Mouse (Mus musculus): Measurements from ENCODE around the gene Strn. TPM values are rescaled to one million over a fixed set of nuclear protein-coding genes. Genes with fewer than 3 reads are reported as not detected.

The Strn gene
- polyA plus RNA-seq, 1 experiment = 4.0 TPM

DNA sequence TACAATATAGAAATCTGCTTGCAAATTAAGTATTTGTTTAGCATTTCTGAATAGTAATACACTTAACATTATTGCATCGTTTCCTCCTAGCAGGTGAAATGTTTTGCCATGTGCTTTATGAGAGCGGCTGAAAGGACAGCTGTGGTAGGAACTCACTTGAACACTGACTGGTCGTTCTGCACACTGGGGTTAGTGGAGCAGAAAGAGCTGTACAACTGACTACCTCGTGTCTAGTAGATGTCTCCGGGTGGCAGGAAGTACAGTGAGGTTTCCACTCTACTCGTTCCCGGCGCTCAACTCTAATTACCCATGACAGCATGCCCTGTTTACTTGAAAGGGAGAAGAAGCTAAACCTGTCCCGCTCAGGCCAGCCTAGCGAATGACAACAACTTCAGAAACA, 82.2 kb downstream of the Strn start:
- Histone ChIP-seq H3K27me3 (ENCODE audit: control insufficient read depth, insufficient read depth, insufficient read length) (no peaks in the 10 kb centered on the region), H3K4me2 (ENCODE audit: low read depth) (no peak overlapping the region), H3K4me3 (no peak overlapping the region), H3ac (ENCODE audit: control insufficient read depth, insufficient read length) (no peak overlapping the region), H3K79me2 (ENCODE audit: control insufficient read depth, insufficient read depth) (no peaks in the 10 kb centered on the region), H3K36me3 (ENCODE audit: control insufficient read depth, insufficient read depth) (peaks cover 19% of the 10 kb centered on the region)
- TF ChIP-seq MAX (IDR thresholded peaks at IDR 0.05; ENCODE audit: low read depth) (no peak), POLR2AphosphoS2 (IDR thresholded peaks at IDR 0.05; ENCODE audit: insufficient read length, low read depth) (no peak), E2F4 (IDR thresholded peaks at IDR 0.05; ENCODE audit: insufficient read depth) (no peak), USF1 (IDR thresholded peaks at IDR 0.05; ENCODE audit: low read depth) (no peak)

DNA sequence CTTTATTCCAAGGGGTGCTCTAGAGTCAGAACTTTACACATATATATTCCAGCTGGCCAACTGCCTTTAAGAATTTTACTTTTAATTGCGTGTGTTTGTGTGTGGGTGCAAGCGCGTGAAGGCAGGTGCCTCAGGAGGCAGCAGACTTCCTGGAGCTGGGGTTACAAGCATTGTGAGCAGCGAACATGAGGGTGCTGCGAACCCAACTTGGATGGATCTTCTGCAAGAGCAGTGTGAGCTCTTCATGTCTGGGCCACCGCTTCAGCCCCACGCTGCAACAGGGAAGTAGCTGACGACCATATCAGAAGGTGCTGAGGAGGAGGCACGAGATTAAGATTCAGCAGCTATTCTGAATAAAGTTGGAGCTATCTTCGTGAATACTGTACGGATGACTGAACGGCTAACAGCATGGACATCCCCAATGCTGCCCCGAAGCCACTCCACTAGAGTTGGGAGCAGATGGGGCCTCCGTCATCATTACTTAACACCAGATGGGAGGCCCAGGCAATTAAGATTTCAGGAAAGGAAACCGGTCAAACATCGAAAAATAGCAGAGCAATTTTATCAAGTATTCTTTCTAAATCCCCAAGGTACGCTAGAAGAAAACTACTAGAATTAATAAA, 93.0 kb downstream of the Strn start:
- no peaks in the 10 kb centered on the region for H3K79me2 ChIP-seq (ENCODE audit: control insufficient read depth, insufficient read depth)
- no peaks in the 10 kb centered on the region for H3K27me3 ChIP-seq (ENCODE audit: control insufficient read depth, insufficient read depth, insufficient read length)
- no peaks in the 10 kb centered on the region for H3K36me3 ChIP-seq (ENCODE audit: control insufficient read depth, insufficient read depth)
- TF ChIP-seq TCF3 (IDR thresholded peaks at IDR 0.05; ENCODE audit: insufficient read length, low read depth) = no peak
- no peak for TF ChIP-seq SRF (IDR thresholded peaks at IDR 0.05; ENCODE audit: control insufficient read depth, insufficient read length, low read depth)
- TF ChIP-seq MYOD1 (IDR thresholded peaks at IDR 0.05; ENCODE audit: control insufficient read depth in 1 of 3, insufficient read length in 2 of 3, low read depth in 2 of 3) = no peak
- no peak for TF ChIP-seq POLR2AphosphoS2 (IDR thresholded peaks at IDR 0.05; ENCODE audit: insufficient read length, low read depth)
- no peak for TF ChIP-seq MAX (IDR thresholded peaks at IDR 0.05; ENCODE audit: low read depth)
- TF ChIP-seq REST (IDR thresholded peaks at IDR 0.05; ENCODE audit: insufficient read depth, insufficient read length) = no peak
- no peak for TF ChIP-seq USF1 (IDR thresholded peaks at IDR 0.05; ENCODE audit: low read depth)
- no peak overlapping the region for H3K4me3 ChIP-seq
- no peak overlapping the region for H3K4me2 ChIP-seq (ENCODE audit: low read depth)
- H3ac ChIP-seq (ENCODE audit: control insufficient read depth, insufficient read length) = no peak overlapping the region

DNA sequence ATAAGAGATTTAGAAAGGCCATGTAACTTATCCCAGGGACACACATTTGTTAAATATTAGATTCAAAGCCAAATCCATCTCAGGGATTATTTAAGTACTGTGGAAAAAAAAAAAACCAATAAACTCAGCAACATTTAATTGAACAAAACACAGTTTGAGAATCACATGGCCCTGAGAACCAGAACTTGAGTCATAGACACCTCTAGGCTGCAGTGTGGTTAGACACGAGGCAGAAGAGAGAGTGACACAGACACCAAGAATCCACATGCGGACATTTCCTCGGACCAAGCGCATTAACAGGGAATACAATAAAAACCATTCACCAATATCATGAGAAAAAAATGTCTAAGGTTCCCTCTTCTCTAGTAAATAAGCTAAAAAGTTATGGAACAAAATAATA, 94.7 kb downstream of the Strn start:
- TF ChIP-seq POLR2A (IDR thresholded peaks at IDR 0.05; ENCODE audit: insufficient read length, low read depth) = no peak
- no peak for TF ChIP-seq E2F4 (IDR thresholded peaks at IDR 0.05; ENCODE audit: insufficient read depth)
- TF ChIP-seq POLR2AphosphoS2 (IDR thresholded peaks at IDR 0.05; ENCODE audit: insufficient read length, low read depth) = no peak
- TF ChIP-seq MAX (IDR thresholded peaks at IDR 0.05; ENCODE audit: low read depth) = no peak
- TF ChIP-seq CEBPB (IDR thresholded peaks at IDR 0.05; ENCODE audit: insufficient read depth, poor library complexity, severe bottlenecking) = no peak
- peak; percentile 57 for TF ChIP-seq USF1 (IDR thresholded peaks at IDR 0.05; ENCODE audit: low read depth)
- no peaks in the 10 kb centered on the region for H3K36me3 ChIP-seq (ENCODE audit: control insufficient read depth, insufficient read depth)
- H3K27me3 ChIP-seq (ENCODE audit: control insufficient read depth, insufficient read depth, insufficient read length) = no peaks in the 10 kb centered on the region
- no peaks in the 10 kb centered on the region for H3K79me2 ChIP-seq (ENCODE audit: control insufficient read depth, insufficient read depth)
- no peak overlapping the region for H3ac ChIP-seq (ENCODE audit: control insufficient read depth, insufficient read length)
- H3K4me2 ChIP-seq (ENCODE audit: low read depth) = no peak overlapping the region
- no peak overlapping the region for H3K4me3 ChIP-seq

DNA sequence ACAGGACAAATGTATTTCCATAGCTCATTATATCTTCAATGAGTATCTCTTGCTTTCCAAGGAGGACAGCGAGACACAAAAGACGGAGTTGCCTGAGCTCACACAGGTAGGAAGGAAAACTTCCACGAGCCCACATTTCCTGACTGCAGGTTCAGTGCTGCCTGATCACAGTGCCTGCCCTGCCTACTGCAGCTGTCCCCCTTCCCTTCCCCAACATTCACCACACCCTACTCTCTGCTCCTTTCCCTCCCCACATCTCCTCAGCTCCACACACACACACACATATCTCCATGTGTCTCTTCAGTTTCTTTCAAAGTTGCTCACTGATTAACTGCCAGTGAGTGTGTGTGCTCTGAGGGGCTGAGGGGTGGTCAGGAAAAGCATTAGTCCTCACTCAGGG, 96.6 kb downstream of the Strn start:
- H3ac ChIP-seq (ENCODE audit: control insufficient read depth, insufficient read length) = no peak overlapping the region
- no peaks in the 10 kb centered on the region for H3K79me2 ChIP-seq (ENCODE audit: control insufficient read depth, insufficient read depth)

DNA sequence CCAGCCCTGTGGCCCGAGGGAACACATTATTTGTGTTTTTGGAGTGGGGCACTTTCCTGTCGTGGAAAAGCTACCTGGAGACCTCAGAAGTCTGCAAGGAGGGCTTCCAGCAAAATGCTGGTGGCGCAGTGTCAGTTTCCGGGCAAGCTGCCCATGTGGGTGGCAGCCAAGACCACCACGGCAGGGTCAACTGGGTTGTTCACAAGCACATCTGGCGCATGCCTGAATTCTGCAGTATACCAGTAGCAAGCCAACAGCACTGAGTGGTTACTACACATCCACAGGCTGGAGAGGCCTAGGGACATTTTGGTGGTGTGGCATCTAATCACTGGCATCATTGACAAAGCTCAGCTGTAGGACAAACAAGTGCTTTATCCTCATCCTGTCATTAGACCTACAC, 97.9 kb downstream of the Strn start:
- Histone ChIP-seq H3K4me2 (ENCODE audit: low read depth) (no peak overlapping the region), H3K4me3 (no peak overlapping the region), H3K79me2 (ENCODE audit: control insufficient read depth, insufficient read depth) (no peaks in the 10 kb centered on the region), H3K27me3 (ENCODE audit: control insufficient read depth, insufficient read depth, insufficient read length) (no peaks in the 10 kb centered on the region), H3ac (ENCODE audit: control insufficient read depth, insufficient read length) (no peak overlapping the region), H3K36me3 (ENCODE audit: control insufficient read depth, insufficient read depth) (no peaks in the 10 kb centered on the region)
- TF ChIP-seq MYOG (IDR thresholded peaks at IDR 0.05; ENCODE audit: control insufficient read depth in 1 of 3, insufficient read depth in 1 of 3, insufficient read length in 2 of 3, low read depth in 2 of 3) (no peak), SRF (IDR thresholded peaks at IDR 0.05; ENCODE audit: control insufficient read depth, insufficient read length, low read depth) (no peak), E2F4 (IDR thresholded peaks at IDR 0.05; ENCODE audit: insufficient read depth) (no peak), CEBPB (IDR thresholded peaks at IDR 0.05; ENCODE audit: insufficient read depth, poor library complexity, severe bottlenecking) (no peak)

More for the DNA sequence above, 96.6 kb downstream of the Strn start:
- no peak overlapping the region for H3K4me3 ChIP-seq
- no peaks in the 10 kb centered on the region for H3K27me3 ChIP-seq (ENCODE audit: control insufficient read depth, insufficient read depth, insufficient read length)
- no peaks in the 10 kb centered on the region for H3K36me3 ChIP-seq (ENCODE audit: control insufficient read depth, insufficient read depth)
- H3K4me2 ChIP-seq (ENCODE audit: low read depth) = no peak overlapping the region
- no peak for TF ChIP-seq POLR2AphosphoS2 (IDR thresholded peaks at IDR 0.05; ENCODE audit: insufficient read length, low read depth)
- peak in 1 of 3 experiments; percentile 57 for TF ChIP-seq MYOD1 (IDR thresholded peaks at IDR 0.05; ENCODE audit: control insufficient read depth in 1 of 3, insufficient read length in 2 of 3, low read depth in 2 of 3)
- TF ChIP-seq USF1 (IDR thresholded peaks at IDR 0.05; ENCODE audit: low read depth) = no peak
- TF ChIP-seq SRF (IDR thresholded peaks at IDR 0.05; ENCODE audit: control insufficient read depth, insufficient read length, low read depth) = no peak
- TF ChIP-seq TCF12 (IDR thresholded peaks at IDR 0.05; ENCODE audit: insufficient read depth, poor library complexity, severe bottlenecking) = no peak
- no peak for TF ChIP-seq REST (IDR thresholded peaks at IDR 0.05; ENCODE audit: insufficient read depth, insufficient read length)
- peak in 1 of 3 experiments; percentile 24 for TF ChIP-seq MYOG (IDR thresholded peaks at IDR 0.05; ENCODE audit: control insufficient read depth in 1 of 3, insufficient read depth in 1 of 3, insufficient read length in 2 of 3, low read depth in 2 of 3)
- TF ChIP-seq MAX (IDR thresholded peaks at IDR 0.05; ENCODE audit: low read depth) = no peak
- TF ChIP-seq POLR2A (IDR thresholded peaks at IDR 0.05; ENCODE audit: insufficient read length, low read depth) = no peak
- no peak for TF ChIP-seq E2F4 (IDR thresholded peaks at IDR 0.05; ENCODE audit: insufficient read depth)
